Mouse (Mus musculus): ENCODE results near the gene Slc9a2. TPM values are rescaled to one million over a fixed set of nuclear protein-coding genes. Genes with fewer than 3 reads are reported as not detected.
"Not testable (repeated sequence)": the region's sequence is repeated elsewhere in the genome, so short reads cannot be mapped to it uniquely, and the experiment has no call there.

Gene Slc9a2
- under 1 TPM in 3 of 4 experiments, not detected in 1; 0.05 to 0.07 (median 0.06) TPM for total RNA-seq (2022)

DNA sequence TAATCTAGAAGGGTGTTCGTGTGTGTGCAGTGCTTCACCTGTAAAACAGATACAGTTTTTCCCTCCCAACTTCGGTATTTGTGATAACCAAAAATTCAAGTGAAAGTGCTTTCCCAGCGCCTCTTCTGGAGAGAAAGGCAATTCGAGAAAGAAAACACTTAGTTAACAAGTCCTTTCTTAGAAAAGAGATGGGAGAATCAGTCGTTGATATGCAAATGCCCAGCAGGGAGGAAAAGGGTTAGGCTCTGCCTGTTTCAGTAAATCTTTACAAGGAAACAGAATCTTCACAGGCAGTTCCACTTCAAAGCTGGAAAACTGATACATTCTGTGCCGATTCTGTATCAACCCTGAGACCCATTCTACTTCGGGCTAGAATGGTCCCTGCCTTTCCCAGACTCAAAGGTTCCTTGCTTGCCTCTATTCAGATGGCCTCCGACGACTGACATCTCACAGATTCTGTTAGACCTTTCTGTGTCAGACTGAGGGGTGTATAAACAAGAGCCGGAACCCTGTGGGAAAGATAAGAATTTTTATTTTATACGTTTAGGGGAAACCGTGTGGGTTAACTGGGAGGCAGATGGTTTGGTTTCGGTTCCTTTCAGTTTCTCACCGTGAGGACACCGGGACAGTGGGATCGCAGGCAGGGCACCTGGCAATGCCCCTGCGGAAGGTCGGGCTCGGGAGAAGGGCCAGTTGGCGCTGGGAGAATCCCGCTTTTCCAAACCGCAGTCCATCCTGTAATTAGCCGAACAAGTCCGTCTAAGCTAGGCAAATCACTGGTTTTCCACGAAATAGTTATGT lies at the start of gene Slc9a2:
Slc9a2 (plus strand) TSS at position 508 of the 801 bp plus-strand sequence.
- no peak for DNase-seq

GRCm38 (mm10) chr1:40632407-40633062 lies 47.8 kb upstream of the Slc9a2 start:
- no peak for DNase-seq

DNA sequence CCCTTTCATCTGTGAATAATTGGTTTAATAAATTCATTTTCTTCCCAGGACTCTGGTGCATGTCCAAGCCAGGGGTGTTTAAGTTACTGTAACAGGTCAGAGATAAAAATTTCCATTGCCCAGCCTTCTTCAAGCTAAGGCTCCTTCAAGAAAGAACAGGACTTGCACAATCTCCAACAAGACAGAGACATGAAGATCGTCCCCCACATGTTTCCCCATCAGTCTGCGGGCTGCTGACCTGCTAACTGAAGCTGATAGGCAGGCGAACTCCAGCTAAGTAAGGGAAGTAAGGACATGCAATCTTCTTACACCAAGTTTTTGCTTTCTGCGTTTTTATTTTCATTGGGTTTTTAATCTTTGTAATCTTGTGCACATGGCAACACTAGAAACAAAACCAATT lies 45.8 kb upstream of the Slc9a2 start:
- DNase-seq: no peak

DNA sequence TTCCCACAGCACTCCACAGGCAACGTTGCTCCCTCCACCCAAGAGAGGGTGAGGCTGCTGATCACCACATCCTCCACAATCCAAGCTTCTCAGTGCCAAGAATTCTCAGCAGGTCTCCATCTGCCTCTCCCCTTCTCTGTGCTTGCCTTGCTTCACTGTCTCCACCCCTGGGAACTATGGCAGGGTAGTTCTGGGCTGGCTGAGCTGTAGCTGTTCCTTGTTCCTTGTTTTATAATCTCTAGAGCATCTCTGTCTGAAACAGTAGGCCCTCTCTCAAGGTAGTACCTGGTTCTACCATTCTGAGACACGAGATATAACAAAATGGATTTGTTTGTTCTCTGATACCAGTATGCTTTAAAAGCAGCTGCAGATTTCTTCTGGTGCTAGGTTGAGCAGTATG lies 32.1 kb upstream of the Slc9a2 start:
- DNase-seq: no peak

DNA sequence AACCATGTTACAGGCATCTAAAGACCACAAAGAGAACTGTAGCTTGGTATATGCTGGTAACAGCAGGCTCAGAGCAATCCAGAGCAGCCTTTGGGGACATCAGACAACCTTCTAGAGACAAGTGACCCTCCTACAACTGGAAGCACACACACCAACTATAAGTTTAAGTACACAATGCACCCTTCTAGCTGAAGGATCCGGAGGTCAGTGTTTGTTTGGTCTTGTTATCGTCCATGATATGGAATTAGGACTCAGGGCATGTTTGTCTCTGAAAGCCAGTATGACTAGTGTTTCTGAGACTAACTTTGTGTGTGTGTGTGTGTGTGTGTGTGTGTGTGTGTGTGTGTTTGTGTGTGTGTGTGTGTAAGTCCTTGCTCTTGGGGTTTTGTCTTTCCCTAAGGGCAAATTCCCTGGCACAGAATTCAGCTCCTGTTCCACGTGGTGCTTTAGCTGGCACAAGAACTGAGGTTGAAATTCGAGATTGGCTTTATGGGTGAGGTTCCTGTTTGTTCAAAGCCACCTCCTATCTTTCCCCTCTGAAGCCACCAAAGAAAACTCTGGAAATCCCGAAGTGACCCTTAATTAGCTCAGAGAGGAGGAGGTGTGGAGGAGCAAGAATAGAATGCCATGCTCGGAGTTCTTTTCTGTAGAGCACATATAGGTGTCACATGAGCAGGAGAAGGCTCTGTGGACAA lies 29.4 kb upstream of the Slc9a2 start:
- no peak for DNase-seq

DNA sequence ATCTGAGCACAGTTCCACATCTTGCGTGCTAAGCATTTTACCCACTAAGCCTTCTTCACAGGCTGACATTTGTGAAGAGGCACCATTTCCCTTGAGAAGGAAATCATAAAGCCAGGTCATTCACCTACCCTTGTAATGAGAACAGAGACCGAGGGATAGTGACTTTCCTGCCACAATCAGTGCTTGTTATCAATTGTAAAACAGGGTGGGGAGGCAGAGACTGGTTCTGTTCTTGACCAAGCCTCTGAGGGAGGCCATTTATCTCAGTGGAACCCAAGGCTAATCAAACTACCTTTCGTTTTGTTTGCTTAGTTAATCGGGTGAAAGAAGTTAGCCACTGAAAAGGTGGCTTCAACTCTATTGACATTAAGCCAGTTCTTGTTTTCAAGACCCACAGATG lies 23.3 kb upstream of the Slc9a2 start:
- DNase-seq: no peak

DNA sequence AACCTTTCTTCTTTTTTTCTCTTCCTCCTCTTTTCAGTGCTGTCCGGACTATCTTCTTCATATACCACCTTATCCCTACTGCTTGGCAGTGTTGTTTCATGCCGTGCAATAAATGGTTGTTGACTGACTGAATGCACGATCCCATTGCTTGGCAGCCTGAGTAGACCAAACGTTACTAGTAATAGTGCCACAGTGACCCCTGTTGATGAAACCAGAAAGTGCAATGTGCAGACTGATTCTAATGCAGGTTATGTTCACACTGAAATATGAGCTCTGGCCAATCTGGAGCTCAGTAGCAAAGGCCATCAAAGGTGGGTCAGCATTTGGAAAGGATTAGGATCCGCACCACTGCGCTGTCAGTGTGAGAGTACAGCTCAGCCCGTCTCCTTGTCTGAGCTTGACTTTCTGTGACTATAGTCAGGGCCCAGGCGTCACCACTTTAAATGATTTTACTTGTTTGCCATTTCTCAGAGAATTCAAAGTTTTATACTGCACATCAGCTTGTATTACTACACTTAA lies 22.3 kb upstream of the Slc9a2 start:
- peak; percentile 5 for DNase-seq

GRCm38 (mm10) chr1:40659017-40659416 lies 21.4 kb upstream of the Slc9a2 start:
- DNase-seq: no peak

DNA sequence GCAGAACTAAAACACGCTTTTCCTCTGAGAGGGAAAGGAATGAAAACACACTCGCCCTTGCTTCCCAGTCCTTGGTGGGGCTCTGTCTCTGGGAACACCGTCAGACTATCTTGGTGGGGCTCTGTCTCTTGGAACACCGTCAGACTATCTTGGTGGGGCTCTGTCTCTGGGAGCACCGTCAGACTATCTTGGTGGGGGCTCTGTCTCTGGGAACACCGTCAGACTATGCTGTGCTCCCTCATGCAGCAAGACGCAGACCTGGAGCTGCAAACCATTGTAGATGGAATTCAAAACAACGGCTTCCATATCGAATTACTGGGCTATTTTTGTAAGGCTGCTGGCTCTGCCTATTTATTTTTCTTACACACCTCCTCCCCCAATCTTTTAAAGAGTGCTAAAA lies 20.9 kb upstream of the Slc9a2 start:
- DNase-seq: no peak

DNA sequence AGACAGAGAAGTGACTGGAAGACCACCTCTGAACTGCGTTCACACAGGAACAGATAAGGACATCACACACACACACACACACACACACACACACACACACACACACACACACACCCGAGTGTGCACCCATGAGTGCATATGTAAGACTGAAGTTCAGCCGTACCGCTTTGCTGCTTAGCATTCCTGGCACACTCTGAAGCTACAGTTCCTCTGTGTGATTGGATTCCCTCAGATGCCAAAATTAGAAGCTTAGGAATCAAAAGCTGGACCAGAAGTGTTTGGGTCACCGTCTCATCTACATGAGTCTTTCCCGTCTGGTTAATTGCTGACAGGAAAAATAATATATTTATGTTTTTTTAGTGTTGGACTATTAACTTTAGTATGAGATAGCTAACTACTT lies 19.5 kb upstream of the Slc9a2 start:
- no peak for DNase-seq

- DNase-seq: no peak
These were observed 14.7 kb upstream of the Slc9a2 start for GRCm38 (mm10) chr1:40665401-40666370.

DNA sequence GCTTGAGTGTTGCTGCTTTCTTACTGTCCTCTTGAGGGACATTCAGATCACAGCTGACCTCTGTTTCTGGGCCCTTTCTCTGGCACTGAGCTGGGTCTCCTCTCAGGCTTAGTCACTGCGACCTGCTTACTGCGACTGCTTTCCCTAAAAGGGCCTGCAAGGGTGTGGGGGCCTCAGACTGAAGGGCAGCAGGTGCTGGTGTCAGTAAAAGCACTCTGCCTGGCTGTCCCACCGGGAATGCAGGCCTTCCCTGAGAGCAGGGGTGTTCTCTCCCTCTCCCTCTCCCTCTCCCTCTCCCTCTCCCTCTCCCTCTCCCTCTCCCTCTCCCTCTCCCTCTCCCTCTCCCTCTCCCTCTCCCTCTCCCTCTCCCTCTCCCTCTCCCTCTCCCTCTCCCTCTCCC lies 12.9 kb upstream of the Slc9a2 start:
- DNase-seq: not testable (repeated sequence)

DNA sequence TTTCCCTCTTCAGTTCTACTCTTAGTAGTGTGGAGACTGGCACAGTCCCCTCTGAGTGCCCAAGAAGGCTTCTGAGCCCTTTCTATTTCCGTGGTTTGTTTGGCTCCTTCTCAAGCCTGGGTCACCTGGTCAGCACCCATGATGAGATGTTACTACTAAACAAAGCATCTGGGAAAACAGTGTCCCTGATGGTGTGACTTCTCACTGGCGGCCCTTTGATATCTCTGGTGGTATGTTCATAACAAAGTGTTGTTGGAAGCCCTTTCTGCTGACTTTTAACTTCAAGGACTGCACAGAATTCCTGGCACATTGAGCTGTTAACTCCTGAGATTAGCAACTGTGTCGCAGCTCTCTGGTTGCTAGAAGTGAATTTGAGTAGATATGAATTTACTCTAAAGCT lies 10.3 kb upstream of the Slc9a2 start:
- no peak for DNase-seq

- no peak for DNase-seq
These were observed 8.9 kb upstream of the Slc9a2 start for GRCm38 (mm10) chr1:40671490-40671889.

DNA sequence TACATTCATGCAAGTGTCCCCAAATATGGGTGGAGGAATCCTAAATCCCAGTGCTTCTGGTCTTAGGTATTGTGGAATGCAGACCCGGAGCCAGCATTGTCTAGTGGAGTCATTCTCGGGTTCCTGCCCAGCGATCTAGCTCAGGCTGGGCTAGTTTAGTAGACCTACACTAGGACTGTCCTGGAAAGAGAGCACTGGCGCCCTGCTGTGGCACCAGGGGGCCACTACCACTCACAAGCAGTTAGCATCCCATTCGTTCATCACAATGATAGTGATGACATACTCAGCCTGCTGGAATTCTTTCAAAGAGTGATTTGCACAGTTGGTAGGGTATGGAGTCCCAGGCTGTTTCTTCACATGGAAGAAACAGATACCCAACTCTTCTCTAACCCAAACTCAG lies 3.1 kb upstream of the Slc9a2 start:
- DNase-seq: no peak

DNA sequence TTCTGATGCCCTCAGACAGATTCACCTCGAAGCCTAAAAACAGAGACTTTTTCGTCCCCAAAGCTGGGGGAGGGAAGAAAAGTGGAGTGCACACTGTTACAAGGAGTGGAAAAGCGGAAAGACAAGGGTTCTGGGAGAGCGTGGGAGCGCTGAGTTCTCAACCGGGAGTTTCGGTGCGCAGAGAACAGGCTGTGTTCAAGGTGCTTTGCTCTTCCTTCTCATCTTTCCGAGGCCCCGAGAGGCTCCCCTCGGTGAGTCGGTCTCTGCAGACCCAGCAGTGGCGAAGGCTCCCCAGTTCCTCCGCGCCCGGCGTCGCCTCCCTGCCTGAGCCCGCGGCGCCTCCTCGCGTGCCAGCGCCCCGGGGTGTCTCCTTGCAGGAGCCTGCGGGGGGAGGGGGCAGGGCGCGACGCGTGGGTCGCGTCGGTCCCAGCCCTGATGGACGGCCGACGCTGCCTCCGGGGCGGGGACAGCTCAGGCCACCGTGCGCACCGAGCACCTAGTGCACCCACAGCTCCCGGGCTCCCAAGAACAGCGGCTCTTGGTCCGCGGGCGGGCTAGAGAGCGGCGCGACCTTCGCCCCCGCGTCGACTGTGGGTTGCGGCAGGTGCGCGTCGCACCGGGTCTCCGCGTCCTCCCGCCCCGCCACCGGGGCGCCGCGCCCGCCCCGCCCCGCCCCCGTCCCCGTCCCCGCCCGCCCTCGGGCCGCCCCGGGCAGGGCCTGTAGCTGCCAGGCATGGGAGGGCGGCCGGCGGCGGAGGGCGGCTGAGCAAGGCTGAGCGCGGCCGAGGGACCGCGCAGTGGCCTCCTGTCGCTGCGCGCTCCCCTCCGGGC lies 709 bp downstream of the Slc9a2 start:
- DNase-seq: no peak

DNA sequence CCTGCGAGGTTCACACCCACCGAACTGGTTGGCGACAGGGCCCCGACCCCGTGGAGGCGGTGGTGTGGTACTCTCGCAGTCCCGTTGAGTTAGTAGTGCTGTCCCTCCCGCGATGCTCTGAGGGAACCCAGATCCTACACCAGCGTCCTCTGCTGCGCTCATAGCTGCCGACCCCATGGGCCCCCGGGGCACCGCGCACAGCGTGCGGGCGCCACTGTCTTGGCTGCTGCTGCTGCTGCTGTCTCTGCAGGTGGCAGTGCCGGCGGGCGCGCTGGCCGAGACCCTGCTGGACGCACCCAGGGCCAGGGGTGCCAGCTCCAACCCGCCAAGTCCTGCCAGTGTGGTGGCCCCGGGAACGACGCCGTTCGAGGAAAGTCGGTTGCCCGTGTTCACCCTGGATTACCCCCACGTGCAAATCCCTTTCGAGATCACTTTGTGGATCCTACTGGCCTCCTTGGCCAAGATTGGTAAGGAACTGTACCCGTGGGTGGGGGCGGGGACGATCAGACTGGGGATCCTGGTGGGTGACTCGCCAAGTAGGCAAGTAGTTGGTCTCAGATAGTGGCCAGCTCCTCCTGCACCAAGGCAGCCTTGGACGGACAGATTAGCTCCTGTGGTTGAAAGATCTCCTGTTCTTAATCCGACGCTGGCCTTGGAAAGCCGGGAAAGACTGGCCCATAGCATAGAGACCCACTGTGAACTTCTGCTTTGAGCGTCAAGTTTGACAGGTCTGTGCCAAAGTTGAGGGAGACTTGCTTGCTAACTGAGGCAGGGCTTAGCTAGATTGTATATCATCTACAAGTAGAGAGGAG lies 1.5 kb downstream of the Slc9a2 start:
- no peak for DNase-seq

- DNase-seq: no peak
These were observed 13.9 kb downstream of the Slc9a2 start for GRCm38 (mm10) chr1:40694296-40694695.

DNA sequence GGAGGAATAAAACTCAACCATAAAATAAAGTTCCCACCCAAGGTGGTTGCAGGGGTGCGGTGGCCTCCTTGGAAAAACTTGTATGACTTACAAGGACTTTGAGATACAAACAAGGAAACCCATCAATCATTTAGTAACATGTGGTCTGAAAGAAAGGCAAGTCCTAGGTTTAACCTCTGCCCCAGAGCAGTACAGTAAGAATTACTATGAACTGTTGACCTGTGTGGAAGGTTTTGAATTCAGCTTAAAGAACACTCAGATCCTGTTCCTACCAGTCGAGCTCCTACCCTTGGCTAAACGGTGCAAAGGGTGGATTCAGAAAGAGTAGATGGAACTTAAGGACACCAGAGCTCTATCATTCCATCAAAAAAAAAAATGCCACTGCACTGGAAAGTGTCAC lies 16.1 kb downstream of the Slc9a2 start:
- DNase-seq: no peak

- DNase-seq: no peak
These were observed 24.7 kb downstream of the Slc9a2 start for GRCm38 (mm10) chr1:40705099-40705498.
